Mouse (Mus musculus): ENCODE results near the gene Igf2bp2.

Gene Igf2bp2

DNA sequence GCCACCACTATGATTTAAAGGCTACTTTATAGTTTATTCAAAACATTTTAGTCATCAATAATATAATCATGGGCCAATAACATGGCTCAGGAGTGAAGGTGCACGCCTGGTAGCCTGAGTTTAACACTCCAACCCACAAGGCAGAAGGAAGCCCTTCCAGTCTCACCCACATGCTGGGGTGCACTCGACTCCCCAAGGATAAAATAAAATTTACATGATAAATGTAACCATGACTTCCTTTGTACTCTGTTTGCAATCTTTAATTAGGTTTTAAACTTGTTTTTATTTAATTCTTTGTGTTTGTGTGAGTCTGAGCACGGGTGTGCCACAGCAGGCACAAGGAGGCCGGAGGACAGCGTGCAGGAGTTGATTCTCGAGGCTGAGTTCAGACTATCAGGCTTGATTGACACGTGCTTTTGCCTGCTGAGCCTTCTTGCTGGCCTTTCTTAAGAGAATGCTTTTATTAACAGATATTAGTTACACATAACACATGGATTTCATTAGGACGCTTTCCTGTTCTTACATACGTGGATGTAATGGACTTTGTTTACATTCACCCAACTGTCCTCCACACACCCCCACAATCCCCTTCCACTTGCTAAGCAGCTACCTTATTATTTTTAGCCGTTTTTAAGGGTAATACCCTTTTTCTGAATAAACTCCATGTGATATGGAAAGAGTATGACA, 13.3 kb downstream of the Igf2bp2 start:
- no peak for DNase-seq (ENCODE audit: extremely low spot score, low read depth, low spot score)

DNA sequence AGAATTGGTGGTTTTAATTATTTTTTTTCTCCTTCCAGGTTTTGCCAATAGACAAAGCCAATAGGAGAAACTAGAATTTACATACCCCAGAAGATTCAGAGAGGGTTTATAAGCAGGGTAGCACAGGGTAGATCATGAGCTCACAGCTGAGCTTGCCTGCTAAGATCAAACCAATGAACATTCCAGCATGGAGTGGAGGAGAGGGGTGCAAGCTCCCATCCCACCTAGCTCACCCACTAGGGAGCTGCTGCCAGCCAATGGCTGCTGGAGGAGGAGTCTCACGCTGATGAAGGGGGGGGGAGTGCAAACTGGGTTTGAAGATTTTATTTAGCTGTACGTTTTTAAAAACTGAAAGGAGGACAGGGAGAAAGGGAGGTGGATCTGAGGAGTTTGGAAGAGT, 14.0 kb downstream of the Igf2bp2 start:
- DNase-seq (ENCODE audit: extremely low spot score, low read depth, low spot score): no peak

DNA sequence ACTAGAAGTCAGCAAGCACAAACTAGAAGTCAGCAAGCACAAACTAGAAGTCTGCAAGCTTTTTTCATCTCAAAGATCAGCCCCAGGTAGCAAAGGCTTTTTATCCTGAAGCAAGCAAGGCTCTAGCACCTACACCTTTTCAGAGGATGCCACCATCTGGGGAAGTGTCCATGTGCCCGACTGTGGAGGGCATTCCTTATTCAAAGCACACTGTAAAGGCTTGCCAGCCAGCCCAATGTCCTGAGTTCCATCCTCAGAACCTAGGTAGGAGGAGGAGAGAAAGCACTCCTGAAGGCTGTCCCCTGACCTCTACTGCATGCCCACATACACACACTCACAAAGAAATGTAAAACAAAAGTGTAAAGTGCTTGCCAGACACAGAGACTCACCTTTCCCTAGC, 16.0 kb downstream of the Igf2bp2 start:
- DNase-seq (ENCODE audit: extremely low spot score, low read depth, low spot score): no peak

DNA sequence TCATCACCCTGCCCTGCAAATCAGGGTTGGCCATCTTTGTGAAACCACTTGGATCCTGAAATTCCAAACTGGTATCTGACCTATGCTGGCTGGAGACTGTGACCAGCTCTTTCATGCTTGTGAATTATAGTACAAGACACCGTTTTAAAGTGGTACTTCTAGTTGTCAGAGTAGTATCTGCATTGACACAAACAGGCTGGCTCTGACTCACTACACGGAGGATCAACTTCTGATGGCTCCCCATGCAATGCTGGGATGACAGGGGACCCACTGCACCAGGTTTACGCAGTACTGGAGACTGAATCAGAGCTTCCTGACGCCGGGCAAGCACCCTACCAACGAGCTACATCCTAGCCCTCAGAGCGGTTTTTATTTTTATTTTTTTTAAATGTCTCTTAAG, 17.0 kb downstream of the Igf2bp2 start:
- DNase-seq (ENCODE audit: extremely low spot score, low read depth, low spot score): no peak

DNA sequence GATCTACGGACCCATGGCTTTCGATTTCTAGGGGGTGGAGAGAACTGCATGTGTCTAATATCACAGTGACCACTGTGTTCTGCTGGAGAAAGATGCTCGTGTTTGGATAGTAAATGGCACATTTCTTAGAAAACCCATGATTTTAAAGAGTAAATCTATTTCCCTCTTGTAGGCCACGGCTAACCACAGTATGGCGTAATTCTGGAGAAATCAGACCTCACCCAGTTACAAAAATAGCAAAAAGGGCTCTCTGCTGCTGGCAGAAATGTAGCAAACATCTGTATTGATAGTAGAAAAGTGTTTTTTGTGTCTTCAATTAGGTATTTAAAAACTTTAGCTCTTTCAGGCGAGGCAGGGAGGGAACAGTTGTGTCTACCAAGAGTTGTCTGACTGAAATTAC, 18.6 kb downstream of the Igf2bp2 start:
- no peak for DNase-seq (ENCODE audit: extremely low spot score, low read depth, low spot score)

DNA sequence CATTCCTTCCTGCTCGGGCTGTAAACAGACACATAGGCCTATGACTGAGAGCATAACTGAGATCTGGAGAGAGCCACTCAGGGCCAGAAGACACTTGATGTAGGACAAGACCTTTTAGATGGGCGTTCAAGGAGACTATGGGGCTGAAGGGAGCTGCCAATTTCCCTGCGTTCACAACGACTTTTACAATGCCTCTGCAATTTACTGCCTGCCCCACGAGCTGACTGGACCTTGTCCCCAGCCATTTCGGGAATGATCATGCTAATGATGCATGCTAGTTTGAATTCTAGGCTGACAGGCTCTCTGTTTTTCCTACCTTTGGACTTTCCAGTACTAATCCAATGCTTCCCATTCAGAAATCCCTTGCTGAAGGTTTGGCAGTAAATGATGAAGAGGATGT, 22.2 kb downstream of the Igf2bp2 start:
- DNase-seq (ENCODE audit: extremely low spot score, low read depth, low spot score): no peak

DNA sequence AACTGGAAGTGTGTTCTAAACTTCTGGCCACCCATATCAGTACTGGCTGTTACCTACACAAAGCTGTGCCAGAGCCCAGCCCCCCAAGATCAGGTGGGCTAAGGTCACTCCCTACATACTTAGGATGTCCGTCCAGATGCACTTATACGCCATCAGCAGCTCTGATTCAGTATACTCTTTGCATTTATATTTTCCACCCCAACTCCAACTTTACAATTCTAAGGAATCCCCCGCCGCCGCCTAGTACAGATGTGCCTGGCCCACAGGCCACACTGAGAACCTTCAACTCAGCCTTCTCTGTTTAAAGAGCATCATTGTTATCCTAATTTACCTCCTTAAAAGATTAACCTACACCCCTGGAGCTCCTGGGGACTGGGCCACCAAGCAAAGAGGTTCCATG, 23.3 kb downstream of the Igf2bp2 start:
- DNase-seq (ENCODE audit: extremely low spot score, low read depth, low spot score): no peak

DNA sequence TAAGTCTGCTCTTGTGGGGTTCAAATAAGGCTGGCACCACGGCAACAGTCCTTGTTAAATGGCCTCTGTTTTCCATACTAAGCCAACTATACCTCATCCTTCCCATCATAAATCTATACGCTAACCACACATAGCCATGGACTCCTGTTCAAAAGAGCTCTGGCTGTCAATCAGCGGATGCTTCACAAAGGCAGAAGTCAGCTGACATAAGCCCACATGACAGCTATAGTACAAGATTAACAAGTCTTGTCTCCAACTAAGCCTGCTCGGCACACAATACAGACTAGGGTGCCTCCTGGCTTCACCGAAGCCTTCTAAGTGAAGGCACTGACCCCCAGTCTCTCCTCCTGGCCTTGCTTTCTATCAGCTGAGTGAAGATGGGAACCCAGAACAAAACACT, 26.9 kb downstream of the Igf2bp2 start:
- DNase-seq (ENCODE audit: extremely low spot score, low read depth, low spot score): no peak

DNA sequence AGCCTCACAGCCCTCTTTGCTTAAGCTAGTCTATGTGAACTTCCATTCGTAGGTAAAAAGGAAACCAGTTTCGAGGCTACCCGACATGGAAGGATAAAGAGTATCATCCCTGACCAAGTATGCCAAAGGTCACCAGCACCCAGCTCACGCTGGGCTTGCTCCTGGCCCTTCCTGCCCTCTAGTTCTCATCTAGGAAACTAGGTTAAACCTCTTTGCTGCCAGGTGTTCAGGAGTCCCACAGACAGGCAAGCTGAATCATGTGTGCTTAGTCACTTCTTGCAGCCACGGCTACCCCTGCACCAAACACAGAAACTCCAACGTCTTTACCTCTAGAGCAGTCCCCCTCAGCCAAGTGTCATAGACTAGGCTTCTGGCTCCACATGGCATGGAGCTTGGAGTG, 31.8 kb downstream of the Igf2bp2 start:
- no peak for DNase-seq (ENCODE audit: extremely low spot score, low read depth, low spot score)

DNA sequence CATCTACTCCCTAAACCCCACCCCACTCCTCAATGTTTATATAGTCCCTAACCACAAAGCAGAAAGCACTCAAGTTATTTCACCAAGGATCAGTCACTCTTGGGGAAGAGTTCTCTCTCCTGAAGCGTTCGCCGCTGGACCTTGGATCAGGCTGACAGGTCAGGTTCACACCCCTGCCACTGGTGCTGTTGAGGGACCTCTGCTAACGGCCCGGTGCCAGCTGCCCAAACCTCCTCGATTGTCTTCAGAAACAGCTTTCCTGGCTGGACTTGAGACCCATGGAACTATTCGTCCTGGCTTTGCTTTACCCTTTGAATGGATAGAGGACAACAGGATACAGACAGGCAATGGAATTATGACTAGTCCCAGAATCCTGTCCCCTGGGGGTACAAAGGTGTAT, 33.6 kb downstream of the Igf2bp2 start:
- no peak for DNase-seq (ENCODE audit: extremely low spot score, low read depth, low spot score)

DNA sequence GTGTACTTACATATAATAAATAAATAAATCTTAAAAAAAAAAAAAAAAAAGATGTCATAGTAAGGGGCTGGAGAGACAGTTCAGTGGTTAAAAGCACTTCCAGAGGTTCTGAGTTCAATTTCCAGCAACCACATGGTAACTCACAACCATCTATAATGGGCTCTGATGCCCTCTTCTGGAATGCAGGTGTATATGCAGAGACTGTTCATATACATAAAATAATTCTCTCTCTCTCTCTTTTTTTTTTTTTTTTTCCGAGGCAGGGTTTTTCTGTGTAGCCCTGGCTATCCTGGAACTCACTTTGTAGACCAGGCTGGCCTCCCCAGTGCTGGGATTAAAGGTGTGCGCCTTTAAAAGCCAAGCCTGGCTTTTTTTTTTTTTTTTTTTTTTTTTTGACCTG, 34.5 kb downstream of the Igf2bp2 start:
- DNase-seq (ENCODE audit: extremely low spot score, low read depth, low spot score): no peak

DNA sequence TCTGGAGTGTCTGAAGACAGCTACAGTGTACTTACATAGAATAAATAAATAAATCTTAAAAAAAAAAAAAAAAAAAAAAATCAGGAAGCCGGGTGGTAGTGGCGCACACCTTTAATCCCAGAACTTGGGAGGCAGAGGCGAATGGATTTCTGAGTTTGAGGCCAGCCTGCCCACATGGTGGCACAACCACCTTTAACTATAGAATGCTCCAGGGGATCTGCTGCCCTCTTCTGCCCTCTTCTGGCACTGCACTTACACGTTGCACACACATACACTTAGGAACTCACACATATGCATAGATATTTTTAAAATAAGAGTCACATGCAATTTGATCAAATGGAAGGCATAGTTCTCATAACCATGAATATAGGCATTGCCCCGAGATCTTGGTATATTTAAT, 35.3 kb downstream of the Igf2bp2 start:
- DNase-seq (ENCODE audit: extremely low spot score, low read depth, low spot score): no peak

DNA sequence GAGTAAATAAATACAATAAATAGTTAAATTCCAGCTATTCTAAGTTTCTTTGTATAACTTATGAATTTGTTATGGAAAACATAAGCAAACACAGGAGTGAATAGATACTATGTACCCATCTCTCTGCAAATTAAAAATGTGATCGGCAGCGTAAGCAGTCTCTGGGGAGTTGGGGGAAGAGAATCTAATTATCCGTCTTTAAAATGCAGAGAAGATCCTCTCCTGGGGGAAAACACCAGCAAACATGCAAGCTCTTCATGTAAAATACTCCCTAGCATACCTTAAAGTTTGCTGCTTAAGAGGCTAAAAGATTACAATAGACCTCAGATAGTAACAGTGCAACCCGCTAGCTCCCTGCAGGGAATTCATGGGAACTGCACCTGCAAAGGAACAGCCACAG, 36.2 kb downstream of the Igf2bp2 start:
- no peak for DNase-seq (ENCODE audit: extremely low spot score, low read depth, low spot score)

DNA sequence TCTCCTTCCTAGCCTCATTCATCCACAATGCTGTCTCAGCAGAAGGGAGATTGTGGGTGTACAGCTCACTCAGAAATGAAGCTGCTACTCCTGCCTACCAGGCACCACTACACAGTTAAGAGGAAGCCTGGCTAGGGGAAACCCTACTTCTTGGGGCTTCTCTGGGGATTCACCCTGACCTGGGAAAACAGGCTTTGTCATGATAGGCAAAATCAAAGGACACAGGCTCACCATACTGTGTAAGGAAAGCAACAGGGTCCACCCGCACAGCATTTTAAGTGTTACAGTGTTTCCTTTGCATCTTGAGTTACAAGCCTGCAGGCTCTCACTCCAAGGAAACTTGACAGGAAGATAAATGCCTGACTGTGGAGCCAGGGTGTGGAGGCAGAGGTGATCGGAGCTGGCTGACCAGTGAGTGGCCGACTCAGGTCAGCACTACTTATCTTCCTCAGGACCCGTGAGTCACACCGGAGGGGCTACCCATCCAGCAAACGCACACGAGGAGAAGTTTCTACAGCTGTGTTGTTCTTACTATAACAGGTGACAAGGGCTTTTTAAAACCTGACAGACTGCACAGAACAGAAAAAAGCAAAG, 38.7 kb downstream of the Igf2bp2 start:
- DNase-seq (ENCODE audit: extremely low spot score, low read depth, low spot score): no peak

DNA sequence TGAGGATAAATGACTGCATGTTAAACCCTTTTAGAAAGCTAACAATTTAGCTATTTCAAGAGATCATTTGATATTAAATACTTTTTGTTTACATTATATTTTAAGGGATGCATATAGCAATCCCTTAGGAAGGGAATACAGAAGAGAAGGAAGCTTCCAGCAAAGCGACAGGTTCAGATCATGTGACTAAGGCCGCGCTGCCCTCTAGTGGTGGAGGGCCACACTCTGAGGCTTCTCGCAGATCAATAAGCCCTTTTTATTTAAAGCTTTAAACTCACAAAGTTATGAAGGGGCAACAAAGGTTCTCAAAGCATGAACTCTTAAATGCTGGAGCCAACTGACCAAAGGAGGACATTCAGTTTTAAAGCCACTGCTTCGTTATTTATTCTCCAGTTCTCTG, 39.4 kb downstream of the Igf2bp2 start:
- DNase-seq (ENCODE audit: extremely low spot score, low read depth, low spot score): no peak

DNA sequence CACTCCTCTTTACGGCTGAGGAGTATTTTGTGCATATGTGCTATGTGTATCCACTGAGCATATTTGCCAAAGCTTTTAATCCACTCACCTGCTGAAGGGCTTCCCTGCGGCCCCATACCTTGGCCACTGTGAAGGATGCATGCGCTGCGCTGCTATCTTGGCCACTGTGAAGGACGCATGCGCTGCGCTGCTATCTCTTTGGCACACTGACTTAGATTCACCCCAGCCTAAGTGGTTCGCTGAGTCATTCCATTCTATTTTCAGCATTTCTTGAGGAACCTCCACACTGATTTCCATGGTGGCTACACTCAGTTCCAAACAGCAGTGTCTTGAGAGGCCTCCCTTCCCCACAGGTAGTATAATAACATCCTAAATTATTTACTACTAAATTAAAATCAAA, 42.0 kb downstream of the Igf2bp2 start:
- no peak for DNase-seq (ENCODE audit: extremely low spot score, low read depth, low spot score)

DNA sequence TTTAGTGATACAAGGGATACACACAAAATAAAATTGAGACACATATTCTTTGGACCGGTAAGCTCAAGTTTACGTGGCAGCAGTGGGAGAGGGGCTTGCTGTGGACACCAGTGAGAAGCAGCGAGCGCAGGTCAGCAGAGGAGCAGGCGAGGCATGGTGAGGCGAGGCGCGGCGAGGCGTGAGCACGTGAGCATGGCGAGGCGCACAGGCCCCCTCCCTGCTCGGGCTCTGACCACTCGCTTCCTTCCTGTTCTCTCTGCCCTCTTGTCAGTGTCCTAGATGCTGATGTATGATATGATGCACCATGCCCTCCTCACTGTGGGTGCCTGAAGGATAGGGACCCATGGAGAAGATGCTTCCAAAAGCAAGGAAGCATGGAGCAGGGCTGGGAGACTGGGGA, 43.6 kb downstream of the Igf2bp2 start:
- DNase-seq (ENCODE audit: extremely low spot score, low read depth, low spot score): no peak

DNA sequence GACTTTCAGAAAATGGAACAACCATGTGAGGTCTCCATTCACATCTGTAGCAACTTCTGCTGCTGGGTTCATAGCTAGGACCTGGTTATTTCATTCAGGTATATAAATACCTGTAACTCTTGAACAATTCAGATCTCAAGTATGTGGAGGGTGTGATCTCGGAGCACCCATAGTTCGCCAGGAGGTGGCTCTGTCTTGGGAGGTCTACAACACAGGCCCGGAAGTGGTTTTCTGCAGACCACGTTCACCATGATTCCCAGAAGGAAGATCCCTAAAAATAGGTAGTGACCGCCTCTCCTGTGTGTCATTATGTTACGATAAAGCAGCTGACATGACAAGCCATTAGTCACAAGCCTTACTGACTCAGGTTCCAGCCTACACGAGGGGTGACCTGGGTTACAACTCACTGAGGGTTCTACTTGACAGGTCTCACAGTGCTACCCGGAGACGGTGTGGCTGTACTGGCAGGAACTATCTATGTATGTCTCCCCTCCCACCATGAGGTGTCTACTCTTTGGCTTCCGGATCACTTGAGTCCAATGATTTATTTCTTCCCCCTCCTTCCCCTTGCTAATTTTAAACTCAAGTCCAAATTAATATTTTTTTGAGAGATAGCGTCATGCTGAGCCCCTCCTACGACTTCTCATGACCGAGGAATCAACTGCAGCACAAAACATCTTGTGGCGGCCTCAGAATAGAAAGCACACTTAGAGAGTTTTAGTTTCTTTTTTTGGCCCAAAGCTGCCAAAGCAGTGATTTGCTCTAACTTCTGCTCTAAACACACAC, 44.2 kb downstream of the Igf2bp2 start:
- DNase-seq (ENCODE audit: extremely low spot score, low read depth, low spot score): no peak

DNA sequence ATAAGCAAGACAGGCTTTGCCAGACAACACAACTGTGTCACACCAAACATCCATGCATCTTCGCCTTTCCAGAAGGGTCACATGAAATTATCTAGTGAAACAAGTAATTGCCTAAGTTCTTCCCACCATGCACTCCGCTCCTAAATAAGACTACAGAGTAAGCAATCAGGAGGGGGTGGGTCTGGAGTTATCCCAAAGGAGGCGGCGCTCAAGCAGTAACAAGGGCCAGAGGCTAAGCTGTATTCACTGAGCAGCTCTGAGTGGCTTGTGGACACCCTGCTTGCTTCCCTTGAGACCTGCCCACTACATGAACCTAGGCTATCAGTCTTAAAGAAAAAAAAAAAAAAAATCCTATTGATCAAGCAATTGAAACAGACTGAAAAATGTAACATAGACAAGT, 44.9 kb downstream of the Igf2bp2 start:
- no peak for DNase-seq (ENCODE audit: extremely low spot score, low read depth, low spot score)

DNA sequence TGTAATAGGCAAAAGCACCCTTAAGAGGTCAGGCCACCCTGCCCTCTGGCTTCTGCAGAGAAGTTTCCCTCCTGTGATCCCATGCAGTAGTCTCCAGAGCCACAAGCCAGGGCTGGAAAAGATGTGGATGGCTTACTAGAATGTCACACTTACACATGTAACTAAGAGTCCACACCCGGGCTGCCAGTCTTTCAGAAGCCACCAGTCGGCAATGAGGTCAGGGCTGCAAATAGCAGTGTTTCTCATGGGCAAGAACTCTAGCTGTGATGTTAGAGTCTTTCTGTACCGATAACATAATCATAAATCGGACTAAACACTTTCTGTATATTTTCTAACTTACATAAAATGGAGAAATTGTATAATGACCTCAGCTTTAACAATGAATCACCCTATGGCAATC, 46.4 kb downstream of the Igf2bp2 start:
- DNase-seq (ENCODE audit: extremely low spot score, low read depth, low spot score): no peak

DNA sequence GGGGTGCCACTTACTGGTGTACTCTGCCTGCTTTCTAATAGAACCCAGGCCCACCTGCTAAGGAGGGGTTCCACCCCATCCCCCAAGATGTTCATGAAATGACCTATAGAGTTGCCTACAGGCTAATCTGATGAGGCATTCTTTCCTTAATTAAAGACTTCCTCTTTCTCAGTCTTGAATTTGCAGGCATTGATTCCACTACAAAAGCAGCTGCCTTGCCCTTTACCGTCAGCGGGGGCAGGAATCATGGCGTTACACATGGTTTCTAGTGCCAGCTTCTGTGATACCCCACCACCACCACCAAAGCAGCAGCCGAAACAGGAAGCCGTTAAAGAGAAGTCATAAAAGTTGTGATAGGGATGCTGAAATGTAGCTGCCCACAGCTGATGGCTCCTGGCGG, 47.0 kb downstream of the Igf2bp2 start:
- DNase-seq (ENCODE audit: extremely low spot score, low read depth, low spot score): no peak

DNA sequence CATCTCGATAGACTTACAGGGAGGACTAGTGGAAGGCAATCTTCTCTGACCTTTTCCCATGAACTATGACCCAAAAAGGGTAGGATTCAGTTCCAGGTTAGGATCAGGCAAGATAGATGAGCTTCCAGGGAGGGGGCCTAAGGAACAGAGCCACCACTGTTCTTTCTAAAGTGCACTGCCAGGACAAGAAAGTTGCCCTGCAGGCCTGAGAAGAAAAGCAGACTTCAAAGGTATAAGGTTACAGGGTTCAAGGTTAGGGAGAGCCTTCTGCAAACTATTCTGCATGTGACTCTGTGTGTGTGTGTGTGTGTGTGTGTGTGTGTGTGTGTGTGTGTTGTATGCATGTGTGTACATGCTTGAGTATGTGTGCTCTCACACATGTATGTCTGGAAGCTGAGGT, 53.1 kb downstream of the Igf2bp2 start:
- DNase-seq (ENCODE audit: extremely low spot score, low read depth, low spot score): no peak
